Mouse (Mus musculus) MEL (cell line): ENCODE measurements at regions not wholly inside any gene's neighbourhood (a gene's known extent, or its start where the extent isn't known, plus 50 kb on each side); places are given as distances from the start of the nearest gene placed in this dataset.

ENCODE experiments used
- DNase-seq: peaks from one replicate; pipeline ENCODE4 v3.0.0; 2011; ENCODE audit warnings: low read depth, low spot score
- H3K27ac ChIP-seq: 2 replicates; pipeline ENCODE4 v1.5.1; 2012; ENCODE audit warnings: low read depth, mild to moderate bottlenecking, control low read depth, low read length, moderate library complexity; ENCODE audit not compliant: control insufficient read depth
- H3K27me3 ChIP-seq, 2 experiments: fragments of 150-350 bp in 1 of 2; sonication (generic) in 1 of 2; 2 replicates each; pipeline ENCODE4 v1.6.1; 2012; ENCODE audit warnings: low read length in 2 of 2, mild to moderate bottlenecking in 2 of 2, improper control_type of control experiment in 1 of 2, moderate library complexity in 1 of 2; ENCODE audit not compliant: insufficient read depth in 2 of 2, control insufficient read depth in 1 of 2
- H3K36me3 ChIP-seq, 2 experiments: 2 replicates each; pipeline ENCODE4 v1.6.1; 2012 to 2014; ENCODE audit warnings: low read length in 2 of 2, improper control_type of control experiment in 1 of 2, inconsistent platforms in 1 of 2, mild to moderate bottlenecking in 1 of 2; ENCODE audit not compliant: insufficient read depth in 2 of 2, control insufficient read depth in 1 of 2
- H3K4me1 ChIP-seq, 2 experiments: fragments of 150-350 bp in 1 of 2; sonication (generic) in 1 of 2; 2 replicates each; pipeline ENCODE4 v1.6.1; 2012; ENCODE audit warnings: low read length in 2 of 2, improper control_type of control experiment in 1 of 2, mild to moderate bottlenecking in 1 of 2; ENCODE audit not compliant: insufficient read depth in 2 of 2, control insufficient read depth in 1 of 2
- H3K4me3 ChIP-seq, 2 experiments: fragments of 150-350 bp in 1 of 2; sonication (generic) in 1 of 2; 2 replicates each; pipeline ENCODE4 v1.5.1; 2012; ENCODE audit warnings: low read depth in 2 of 2, low read length in 2 of 2, mild to moderate bottlenecking in 2 of 2, moderate library complexity in 2 of 2, control low read depth in 1 of 2, improper control_type of control experiment in 1 of 2; ENCODE audit not compliant: control insufficient read depth in 1 of 2, insufficient read depth in 1 of 2
- H3K79me2 ChIP-seq: 2 replicates; pipeline ENCODE4 v1.6.1; 2012; ENCODE audit warnings: mild to moderate bottlenecking, low read length, moderate library complexity; ENCODE audit not compliant: control insufficient read depth, poor library complexity, insufficient read depth
- H3K9ac ChIP-seq: 2 replicates; pipeline ENCODE4 v1.6.1; 2012; ENCODE audit warnings: low read depth, mild to moderate bottlenecking, control low read depth, low read length, moderate library complexity; ENCODE audit not compliant: control insufficient read depth, poor library complexity, severe bottlenecking
- H3K9me3 ChIP-seq: fragments of 150-350 bp; sonication (generic); replicated peaks from 2 replicates; pipeline ENCODE4 v1.6.1; 2012; ENCODE audit warnings: mild to moderate bottlenecking, low read length, improper control_type of control experiment, moderate library complexity; ENCODE audit not compliant: insufficient read depth
- CHD1 ChIP-seq: IDR thresholded peaks from 2 replicates; pipeline ENCODE4 v1.6.1; 2012; ENCODE audit warnings: low read depth, mild to moderate bottlenecking, inconsistent platforms, low read length, improper control_type of control experiment
- CTCF ChIP-seq, 3 experiments: IDR thresholded peaks in 2 of 3; conservative IDR thresholded peaks in 1 of 3; 2 replicates each; pipeline ENCODE4 v1.5.1; 2011 to 2012; ENCODE audit warnings: low read length in 3 of 3, low read depth in 2 of 3, mild to moderate bottlenecking in 2 of 3, improper control_type of control experiment in 1 of 3, inconsistent platforms in 1 of 3, mixed read lengths in 1 of 3, moderate library complexity in 1 of 3; ENCODE audit not compliant: control insufficient read depth in 1 of 3, insufficient read depth in 1 of 3, poor library complexity in 1 of 3, severe bottlenecking in 1 of 3
- E2F4 ChIP-seq: IDR thresholded peaks from 2 replicates; pipeline ENCODE4 v1.6.1; 2011; ENCODE audit warnings: low read depth, low read length, improper control_type of control experiment, borderline replicate concordance
- ELF1 ChIP-seq: IDR thresholded peaks from 2 replicates; pipeline ENCODE4 v1.6.1; 2014; ENCODE audit warnings: low read depth, mild to moderate bottlenecking, inconsistent platforms, low read length, improper control_type of control experiment, moderate library complexity
- EP300 ChIP-seq, 2 experiments: IDR thresholded peaks; 2 replicates each; pipeline ENCODE4 v1.6.1; 2011; ENCODE audit warnings: improper control_type of control experiment in 2 of 2, low read length in 2 of 2, low read depth in 1 of 2, mild to moderate bottlenecking in 1 of 2
- GABPA ChIP-seq: IDR thresholded peaks from 2 replicates; pipeline ENCODE4 v1.6.1; 2012; ENCODE audit warnings: low read depth, mild to moderate bottlenecking, inconsistent platforms, low read length, improper control_type of control experiment, moderate library complexity
- KAT2A ChIP-seq: conservative IDR thresholded peaks from 2 replicates; pipeline ENCODE4 v1.6.1; 2012; ENCODE audit warnings: low read depth, low read length, improper control_type of control experiment, inconsistent platforms
- MAX ChIP-seq: IDR thresholded peaks from 2 replicates; pipeline ENCODE4 v1.6.1; 2011; ENCODE audit warnings: low read length, improper control_type of control experiment
- MAZ ChIP-seq: IDR thresholded peaks from 2 replicates; pipeline ENCODE4 v1.6.1; 2012; ENCODE audit warnings: low read depth, mild to moderate bottlenecking, inconsistent platforms, low read length, improper control_type of control experiment
- MXI1 ChIP-seq: IDR thresholded peaks from 2 replicates; pipeline ENCODE4 v1.6.1; 2011; ENCODE audit warnings: mild to moderate bottlenecking, low read depth, low read length, improper control_type of control experiment
- MYB ChIP-seq: IDR thresholded peaks from 2 replicates; pipeline ENCODE4 v1.6.1; 2011; ENCODE audit warnings: mild to moderate bottlenecking, low read depth, low read length, improper control_type of control experiment
- NELFE ChIP-seq: IDR thresholded peaks from 2 replicates; pipeline ENCODE4 v1.6.1; 2011; ENCODE audit warnings: low read depth, low read length, improper control_type of control experiment
- NRF1 ChIP-seq: IDR thresholded peaks from 2 replicates; pipeline ENCODE4 v1.6.1; 2014; ENCODE audit warnings: low read depth, mild to moderate bottlenecking, inconsistent platforms, low read length, improper control_type of control experiment, moderate library complexity; ENCODE audit not compliant: poor library complexity, insufficient read depth, severe bottlenecking
- POLR2A ChIP-seq, 2 experiments: IDR thresholded peaks; 2 replicates each; pipeline ENCODE4 v1.6.1; 2011 to 2012; ENCODE audit warnings: low read length in 2 of 2, mild to moderate bottlenecking in 2 of 2, control low read depth in 1 of 2, improper control_type of control experiment in 1 of 2, low read depth in 1 of 2, moderate library complexity in 1 of 2; ENCODE audit not compliant: control insufficient read depth in 1 of 2, insufficient read depth in 1 of 2, poor library complexity in 1 of 2
- POLR2AphosphoS2 ChIP-seq: IDR thresholded peaks from 2 replicates; pipeline ENCODE4 v1.6.1; 2011; ENCODE audit warnings: low read length, improper control_type of control experiment
- POLR2AphosphoS5 ChIP-seq: IDR thresholded peaks from 2 replicates; pipeline ENCODE4 v1.6.1; 2012; ENCODE audit warnings: low read depth, borderline replicate concordance, mild to moderate bottlenecking, inconsistent platforms, low read length, moderate library complexity, mixed read lengths
- RAD21 ChIP-seq: IDR thresholded peaks from 2 replicates; pipeline ENCODE4 v1.6.1; 2011; ENCODE audit warnings: mild to moderate bottlenecking, low read depth, low read length, improper control_type of control experiment
- SMC3 ChIP-seq: IDR thresholded peaks from 2 replicates; pipeline ENCODE4 v1.6.1; 2011; ENCODE audit warnings: low read depth, low read length, improper control_type of control experiment
- TAL1 ChIP-seq: IDR thresholded peaks from 2 replicates; pipeline ENCODE4 v1.6.1; 2012; ENCODE audit warnings: mild to moderate bottlenecking, inconsistent platforms, low read length, moderate library complexity, mixed read lengths
- TBP ChIP-seq: IDR thresholded peaks from 2 replicates; pipeline ENCODE4 v1.8.0; 2011; ENCODE audit warnings: low read depth, low read length, improper control_type of control experiment
- UBTF ChIP-seq: IDR thresholded peaks from 2 replicates; pipeline ENCODE4 v1.6.1; 2012; ENCODE audit warnings: low read depth, mild to moderate bottlenecking, inconsistent platforms, low read length, improper control_type of control experiment, moderate library complexity, borderline replicate concordance; ENCODE audit not compliant: insufficient read depth
- USF1 ChIP-seq: IDR thresholded peaks from 2 replicates; pipeline ENCODE4 v1.6.1; 2014; ENCODE audit warnings: low read depth, mild to moderate bottlenecking, inconsistent platforms, low read length, improper control_type of control experiment, moderate library complexity
- USF2 ChIP-seq, 2 experiments: IDR thresholded peaks; 2 replicates each; pipeline ENCODE4 v1.6.1; 2011 to 2012; ENCODE audit warnings: improper control_type of control experiment in 2 of 2, low read length in 2 of 2, borderline replicate concordance in 1 of 2, inconsistent platforms in 1 of 2, low read depth in 1 of 2, mild to moderate bottlenecking in 1 of 2; ENCODE audit not compliant: insufficient read depth in 1 of 2
- ZC3H11A ChIP-seq: IDR thresholded peaks from 2 replicates; pipeline ENCODE4 v1.6.1; 2012; ENCODE audit warnings: low read depth, mild to moderate bottlenecking, inconsistent platforms, low read length, improper control_type of control experiment
- ZKSCAN1 ChIP-seq: IDR thresholded peaks from 2 replicates; pipeline ENCODE4 v1.6.1; 2012; ENCODE audit warnings: low read depth, mild to moderate bottlenecking, inconsistent platforms, low read length, improper control_type of control experiment, moderate library complexity
- ZMIZ1 ChIP-seq: IDR thresholded peaks from 2 replicates; pipeline ENCODE4 v1.6.1; 2012; ENCODE audit warnings: low read depth, mild to moderate bottlenecking, inconsistent platforms, low read length, improper control_type of control experiment, moderate library complexity
- ZNF384 ChIP-seq: IDR thresholded peaks from 2 replicates; pipeline ENCODE4 v1.6.1; 2012; ENCODE audit warnings: low read depth, mild to moderate bottlenecking, inconsistent platforms, low read length, improper control_type of control experiment

GRCm38 (mm10) chr8:53997461-53997860 is 79.9 kb upstream of the Vegfc start:
- H3K4me3 ChIP-seq, result no peak overlapping the region
- no peak for TF ChIP-seq USF1
- no peak for TF ChIP-seq RAD21
- TF ChIP-seq ZKSCAN1, result no peak
- no peak for TF ChIP-seq ELF1
- no peak for TF ChIP-seq CTCF (IDR thresholded peaks at IDR 0.05 in 2 of 3, conservative IDR thresholded peaks at IDR 0.05 in 1 of 3; ENCODE audit: control insufficient read depth in 1 of 3, insufficient read depth in 1 of 3, low read depth in 2 of 3, low read length in 3 of 3, poor library complexity in 1 of 3, severe bottlenecking in 1 of 3)
- TF ChIP-seq POLR2AphosphoS2, result no peak
- no peak for TF ChIP-seq KAT2A
- TF ChIP-seq ZC3H11A, result no peak
- TF ChIP-seq E2F4, result no peak
- no peak for TF ChIP-seq GABPA
- H3K36me3 ChIP-seq, result no peaks in the 10 kb centered on the region
- H3K4me1 ChIP-seq, result no peaks in the 10 kb centered on the region
- no peak overlapping the region for H3K9ac ChIP-seq
- no peaks in the 10 kb centered on the region for H3K79me2 ChIP-seq
- H3K27ac ChIP-seq, result no peak overlapping the region
- no peaks in the 10 kb centered on the region for H3K9me3 ChIP-seq
- no peaks in the 10 kb centered on the region for H3K27me3 ChIP-seq
- no peak for DNase-seq

DNA sequence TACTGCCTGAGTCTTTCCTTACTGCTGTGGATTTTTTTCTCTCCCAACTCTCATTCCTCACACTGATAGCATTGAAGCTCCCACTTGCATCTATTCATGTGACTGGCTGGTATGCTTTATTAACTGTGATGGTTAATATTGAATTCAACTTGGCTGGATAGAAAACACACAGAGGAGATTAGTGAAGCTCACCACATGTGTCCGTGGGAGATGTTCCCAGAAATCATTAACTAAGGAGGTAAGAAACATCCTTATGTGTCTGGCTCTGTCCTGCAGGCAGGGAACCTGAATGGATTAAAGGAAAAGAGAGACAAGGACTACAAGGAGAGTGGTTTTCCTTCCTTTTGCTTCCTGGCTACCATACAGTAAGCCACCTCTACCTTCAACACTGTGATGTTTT is 74.5 kb upstream of the Vegfc start:
- Histone ChIP-seq H3K9ac (no peak overlapping the region), H3K9me3 (no peaks in the 10 kb centered on the region), H3K4me3 (no peak overlapping the region), H3K27ac (no peak overlapping the region), H3K36me3 (no peaks in the 10 kb centered on the region), H3K27me3 (no peaks in the 10 kb centered on the region), H3K4me1 (no peaks in the 10 kb centered on the region), H3K79me2 (no peaks in the 10 kb centered on the region)
- TF ChIP-seq ZMIZ1 (no peak), POLR2AphosphoS5 (no peak), NRF1 (no peak), NELFE (no peak)
- no peak for DNase-seq

DNA sequence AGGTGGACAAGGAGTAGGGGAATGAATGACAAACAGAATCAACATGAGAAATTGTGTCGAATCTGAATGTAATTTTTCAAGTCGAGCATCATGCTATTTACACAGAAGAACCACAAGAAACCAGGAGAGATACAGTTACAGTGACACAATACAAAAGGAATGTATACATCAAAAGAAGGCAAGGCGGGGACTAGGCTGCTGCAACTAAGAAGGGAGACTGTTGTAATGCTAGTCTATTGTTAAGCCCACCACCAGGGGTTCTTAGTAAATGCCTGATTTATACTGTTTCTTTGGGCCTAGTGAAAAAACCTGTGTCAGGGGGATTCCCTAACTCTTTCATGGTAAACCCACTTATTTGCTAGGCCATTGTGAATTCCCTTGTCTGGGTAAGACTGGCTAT is 63.3 kb upstream of the Vegfc start:
- Histone ChIP-seq H3K36me3 (no peaks in the 10 kb centered on the region), H3K4me1 (no peaks in the 10 kb centered on the region), H3K79me2 (no peaks in the 10 kb centered on the region), H3K9me3 (no peaks in the 10 kb centered on the region), H3K4me3 (no peak overlapping the region), H3K27me3 (no peaks in the 10 kb centered on the region), H3K27ac (no peak overlapping the region), H3K9ac (no peak overlapping the region)
- no peak for DNase-seq
- TF ChIP-seq POLR2A (IDR thresholded peaks at IDR 0.05; ENCODE audit: control insufficient read depth in 1 of 2, insufficient read depth in 1 of 2, low read depth in 1 of 2, low read length in 2 of 2, poor library complexity in 1 of 2) (no peak), KAT2A (no peak), TBP (no peak), MYB (no peak), SMC3 (no peak), UBTF (no peak), MAX (no peak), ZNF384 (no peak), NELFE (no peak), TAL1 (no peak), ZMIZ1 (no peak), E2F4 (no peak), USF2 (IDR thresholded peaks at IDR 0.05; ENCODE audit: borderline replicate concordance in 1 of 2, insufficient read depth in 1 of 2, low read depth in 1 of 2, low read length in 2 of 2) (no peak), CTCF (IDR thresholded peaks at IDR 0.05 in 2 of 3, conservative IDR thresholded peaks at IDR 0.05 in 1 of 3; ENCODE audit: control insufficient read depth in 1 of 3, insufficient read depth in 1 of 3, low read depth in 2 of 3, low read length in 3 of 3, poor library complexity in 1 of 3, severe bottlenecking in 1 of 3) (no peak), EP300 (IDR thresholded peaks at IDR 0.05; ENCODE audit: low read depth in 1 of 2, low read length in 2 of 2) (no peak), CHD1 (no peak), MAZ (no peak), MXI1 (no peak), ZKSCAN1 (no peak)
